Comparison of ENCODE assay signal across 8 mouse cellular contexts in genomic region chr16:35984471-35984870, GRCm38 (mm10). TPM values are rescaled to one million over a fixed set of nuclear protein-coding genes. Genes with fewer than 3 reads are reported as not detected.
A peak's percentile ranks its signal among the peaks of the same experiment; 100 is the strongest.
DNase-seq lines count a peak whose midpoint lies in the region; ATAC-seq and TF ChIP-seq lines count a peak whose summit lies in the region.

No protein-coding gene starts in this region.

- no peaks in the 10 kb centered on the region for H3K27me3 ChIP-seq in heart, embryonic 11.5 days (ENCODE audit: control insufficient read depth, insufficient read depth, low read length)
- peaks cover 3% of the 10 kb centered on the region for H3K27me3 ChIP-seq in hindbrain, embryonic 10.5 days (ENCODE audit: insufficient read depth, poor library complexity, severe bottlenecking)
- H3K27me3 ChIP-seq in midbrain, embryonic 12.5 days = peaks cover 7% of the 10 kb centered on the region
- H3K27me3 ChIP-seq in thymus, adult 2 months (ENCODE audit: control insufficient read depth, insufficient read depth, low read length) = no peaks in the 10 kb centered on the region; the same call in 1 of the 2 replicates

- no peaks in the 10 kb centered on the region for H3K36me3 ChIP-seq in heart, embryonic 11.5 days (ENCODE audit: control insufficient read depth, insufficient read depth, low read length)
- H3K36me3 ChIP-seq in hindbrain, embryonic 10.5 days = peaks cover 4% of the 10 kb centered on the region
- no peaks in the 10 kb centered on the region for H3K36me3 ChIP-seq in midbrain, embryonic 12.5 days
- H3K36me3 ChIP-seq in thymus, adult 2 months (ENCODE audit: control insufficient read depth, insufficient read depth, low read length) = no peaks in the 10 kb centered on the region

- no peak for ATAC-seq in heart, embryonic 11.5 days (replicated peaks; ENCODE audit: insufficient number of reproducible peaks, low FRiP score, low TSS enrichment)
- no peak for ATAC-seq in midbrain, embryonic 12.5 days (ENCODE audit: low FRiP score, low read depth)

- DNase-seq in heart, adult 18-20 months = no peak
- DNase-seq in MN1 (ENCODE audit: low spot score) = peak; percentile 8
- no peak for DNase-seq in hindbrain, embryonic 10.5 days (ENCODE audit: low spot score)
- no peak for DNase-seq in thymus, postnatal 10 days (ENCODE audit: low spot score in 2 of 2)
- DNase-seq in frontal cortex, postnatal 36 days (ENCODE audit: low spot score in 2 of 2) = no peak
- DNase-seq in thymus, adult 2 months = no peak

- no peak overlapping the region for H3K27ac ChIP-seq in heart, embryonic 11.5 days (ENCODE audit: low read depth, low read length)
- H3K27ac ChIP-seq in hindbrain, embryonic 10.5 days = no peak overlapping the region
- H3K27ac ChIP-seq in midbrain, embryonic 12.5 days (replicated peaks) = no peak overlapping the region
- no peak overlapping the region for H3K27ac ChIP-seq in thymus, adult 2 months (ENCODE audit: control insufficient read depth, insufficient read depth, low read length)

- WGBS in heart, embryonic 11.5 days (ENCODE audit: insufficient replicate concordance) = 55% methylated on average over 3 of the region's 3 CpGs
- WGBS in hindbrain, embryonic 10.5 days = 80% methylated on average over 3 of the region's 3 CpGs
- 50% methylated on average over 3 of the region's 3 CpGs for WGBS in midbrain, embryonic 12.5 days
- WGBS in thymus, adult 2 months = 36% methylated on average over 3 of the region's 3 CpGs

- no peaks in the 10 kb centered on the region for H3K9me3 ChIP-seq in heart, embryonic 11.5 days (replicated peaks; ENCODE audit: control insufficient read depth, low read length)
- peaks cover 3% of the 10 kb centered on the region for H3K9me3 ChIP-seq in hindbrain, embryonic 10.5 days
- H3K9me3 ChIP-seq in midbrain, embryonic 12.5 days = 0 out of 2 replicates have a peak, but pooled peaks cover 3% of the 10 kb centered on the region

- H3K4me2 ChIP-seq in heart, embryonic 11.5 days = peak overlapping the region; percentile 77
- H3K4me2 ChIP-seq in midbrain, embryonic 12.5 days (replicated peaks) = peak overlapping the region; percentile 69

- peak overlapping the region; percentile 95 for H3K9ac ChIP-seq in heart, embryonic 11.5 days (ENCODE audit: low read depth, low read length)
- H3K9ac ChIP-seq in midbrain, embryonic 12.5 days (replicated peaks) = 0 out of 2 replicates have a peak overlapping the region, but pooled peaks have one; percentile 90

- H3K4me1 ChIP-seq in heart, embryonic 11.5 days (ENCODE audit: control insufficient read depth, insufficient read depth, low read length) = peaks cover 4% of the 10 kb centered on the region; the same call in 1 of the 2 replicates
- peaks cover 9% of the 10 kb centered on the region for H3K4me1 ChIP-seq in hindbrain, embryonic 10.5 days (replicated peaks)
- H3K4me1 ChIP-seq in midbrain, embryonic 12.5 days = peaks cover 11% of the 10 kb centered on the region
- peaks cover 8% of the 10 kb centered on the region for H3K4me1 ChIP-seq in thymus, adult 2 months (replicated peaks; ENCODE audit: control insufficient read depth, insufficient read depth, low read length)

- TF ChIP-seq CTCF in thymus, adult 2 months (IDR thresholded peaks at IDR 0.05; ENCODE audit: borderline replicate concordance, control insufficient read depth, extremely low read depth, insufficient read depth, low read length, poor library complexity) = no peak

- TF ChIP-seq POLR2A in thymus, adult 2 months (IDR thresholded peaks at IDR 0.05; ENCODE audit: control insufficient read depth, extremely low read depth, insufficient read depth, low read length, poor library complexity) = no peak

- peak overlapping the region; percentile 95 for H3K4me3 ChIP-seq in heart, embryonic 11.5 days (ENCODE audit: low read depth, low read length)
- H3K4me3 ChIP-seq in hindbrain, embryonic 10.5 days = peak overlapping the region; percentile 91
- H3K4me3 ChIP-seq in midbrain, embryonic 12.5 days = peak overlapping the region; percentile 89
- no peak overlapping the region for H3K4me3 ChIP-seq in thymus, adult 2 months (ENCODE audit: control insufficient read depth, insufficient read depth, low read length)

RNA-seq across cellular contexts. Expression of gene Kpna1, which starts 5.9 kb away (rescaled TPM):
- 49.9 and 58.1 TPM in 2 replicates for polyA plus RNA-seq in heart, embryonic 11.5 days (2014; fragmentation: Nextera tagmentation; extraction: Ambion mirVana)
- 100 to 1,000 TPM; 121 to 132 TPM for total RNA-seq in heart, adult 18-20 months (2021)
- 65.8 and 76.5 TPM in 2 replicates for polyA plus RNA-seq in hindbrain, embryonic 10.5 days (2016; fragmentation: Nextera tagmentation; extraction: Ambion mirVana)
- 82.8 and 91.4 TPM in 2 replicates for polyA plus RNA-seq in midbrain, embryonic 12.5 days (2016; fragmentation: Nextera tagmentation; extraction: Ambion mirVana)
- polyA plus RNA-seq in thymus, adult 2 months (2012; rRNA removed) = 9.4 and 10.3 TPM in 2 replicates

RNA-seq across cellular contexts. Expression of gene Dtx3l, which starts 45.5 kb away (rescaled TPM):
- 3.4 and 4.0 TPM in 2 replicates for polyA plus RNA-seq in heart, embryonic 11.5 days (2014; fragmentation: Nextera tagmentation; extraction: Ambion mirVana)
- 10 to 100 TPM; 10.9 to 11.3 TPM for total RNA-seq in heart, adult 18-20 months (2021)
- 1.3 and 2.4 TPM in 2 replicates for polyA plus RNA-seq in hindbrain, embryonic 10.5 days (2016; fragmentation: Nextera tagmentation; extraction: Ambion mirVana)
- 2.3 and 3.0 TPM in 2 replicates for polyA plus RNA-seq in midbrain, embryonic 12.5 days (2016; fragmentation: Nextera tagmentation; extraction: Ambion mirVana)
- polyA plus RNA-seq in thymus, adult 2 months (2012; rRNA removed) = 20.6 and 20.9 TPM in 2 replicates

RNA-seq across cellular contexts. Expression of gene Parp9, which starts 46.2 kb away (rescaled TPM):
- 3.3 and 5.1 TPM in 2 replicates for polyA plus RNA-seq in heart, embryonic 11.5 days (2014; fragmentation: Nextera tagmentation; extraction: Ambion mirVana)
- 10 to 100 TPM in 1 of 2 experiments, 1 to 10 TPM in 1; 9.5 to 10.2 TPM for total RNA-seq in heart, adult 18-20 months (2021)
- polyA plus RNA-seq in hindbrain, embryonic 10.5 days (2016; fragmentation: Nextera tagmentation; extraction: Ambion mirVana) = 2.0 and 2.2 TPM in 2 replicates
- 2.2 TPM in 2 replicates for polyA plus RNA-seq in midbrain, embryonic 12.5 days (2016; fragmentation: Nextera tagmentation; extraction: Ambion mirVana)
- polyA plus RNA-seq in thymus, adult 2 months (2012; rRNA removed) = 13.5 and 14.8 TPM in 2 replicates

RNA-seq across cellular contexts. Expression of gene Wdr5b, which starts 56.5 kb away (rescaled TPM):
- polyA plus RNA-seq in heart, embryonic 11.5 days (2014; fragmentation: Nextera tagmentation; extraction: Ambion mirVana) = 6.5 and 7.6 TPM in 2 replicates
- 1 to 10 TPM; 2.6 to 3.0 TPM for total RNA-seq in heart, adult 18-20 months (2021)
- polyA plus RNA-seq in hindbrain, embryonic 10.5 days (2016; fragmentation: Nextera tagmentation; extraction: Ambion mirVana) = 7.6 and 10.2 TPM in 2 replicates
- 12.5 and 13.2 TPM in 2 replicates for polyA plus RNA-seq in midbrain, embryonic 12.5 days (2016; fragmentation: Nextera tagmentation; extraction: Ambion mirVana)
- polyA plus RNA-seq in thymus, adult 2 months (2012; rRNA removed) = 3.2 and 3.6 TPM in 2 replicates
